Mouse (Mus musculus) frontal cortex, adult (tissue): Measurements from ENCODE around the gene Gm20532.
A peak's percentile ranks its signal among the peaks of the same experiment; 100 is the strongest.
"Not testable (repeated sequence)": the region's sequence is repeated elsewhere in the genome, so short reads cannot be mapped to it uniquely, and the experiment has no call there.

Experiments used
- ATAC-seq: cut with Nextera tagmentation; 2 replicates; pipeline ENCODE4 v1.9.2; 2017; ENCODE audit warnings: mild to moderate bottlenecking, moderate library complexity, mixed read lengths; ENCODE audit not compliant: low TSS enrichment

The Gm20532 gene

GRCm38 (mm10) chr2:26646643-26647293 is 60.3 kb downstream of the Gm20532 start:
- peak; percentile 98 for ATAC-seq

- ATAC-seq: no peak
Observed at GRCm38 (mm10) chr2:26654687-26655086, 68.2 kb downstream of the Gm20532 start.

GRCm38 (mm10) chr2:26657426-26657825 is 71.0 kb downstream of the Gm20532 start:
- no peak for ATAC-seq

- ATAC-seq: no peak
Observed at GRCm38 (mm10) chr2:26661143-26661752, 74.8 kb downstream of the Gm20532 start.

- no peak for ATAC-seq
Observed at GRCm38 (mm10) chr2:26661768-26662508, 75.5 kb downstream of the Gm20532 start.

- no peak for ATAC-seq
Observed at GRCm38 (mm10) chr2:26662509-26662882, 76.1 kb downstream of the Gm20532 start.

- no peak for ATAC-seq
Observed at GRCm38 (mm10) chr2:26663112-26663511, 76.7 kb downstream of the Gm20532 start.

- not testable (repeated sequence) for ATAC-seq
Observed at GRCm38 (mm10) chr2:26663551-26663950, 77.1 kb downstream of the Gm20532 start.

GRCm38 (mm10) chr2:26668746-26669145 is 82.3 kb downstream of the Gm20532 start:
- ATAC-seq: no peak

- ATAC-seq: no peak
Observed at GRCm38 (mm10) chr2:26671182-26671581, 84.7 kb downstream of the Gm20532 start, which contains the start of gene Lcn4. TSS of gene Lcn4 (minus strand) at chr2:26671282.
